21 mouse cellular contexts compared by ENCODE assay signal in genomic region chr1:186053280-186054043, GRCm38 (mm10).
A peak's percentile ranks its signal among the peaks of the same experiment; 100 is the strongest.
DNase-seq lines count a peak whose midpoint lies in the region; TF ChIP-seq lines count a peak whose summit lies in the region.
"Had no signal": no experiment of that assay in that cellular context is flagged by ENCODE, and none has a peak within 500 bp of the region (broad histone marks: within the 10 kb centered on the region; RNA-seq: fewer than 3 reads in every experiment).

No protein-coding gene starts in this region.

- H3K4me2 ChIP-seq in myocyte (ENCODE audit: low read depth), result peak overlapping the region; percentile 10
- H3K4me2 ChIP-seq: forebrain, embryonic 15.5 days; heart, embryonic 11.5 days; heart, embryonic 15.5 days; hindbrain, embryonic 15.5 days had no signal

- intact Hi-C loops in left cerebral cortex, postnatal 4 days (cut with DNase I), result no loop called here

- H3K36me3 ChIP-seq in myocyte (ENCODE audit: control insufficient read depth, insufficient read depth), result no peaks in the 10 kb centered on the region
- H3K36me3 ChIP-seq: forebrain, embryonic 10.5 days; forebrain, embryonic 15.5 days; G1E; heart, embryonic 15.5 days; hindbrain, embryonic 10.5 days; hindbrain, embryonic 15.5 days had no signal

- no peaks in the 10 kb centered on the region for H3K27me3 ChIP-seq in myocyte (ENCODE audit: control insufficient read depth, insufficient read depth, insufficient read length)
- H3K27me3 ChIP-seq: forebrain, embryonic 15.5 days; heart, embryonic 15.5 days; hindbrain, embryonic 15.5 days had no signal

- peak; percentile 31 to 32 for DNase-seq in cerebellum, postnatal 10 days
- no peak for DNase-seq in cerebellum, adult 18-20 months
- DNase-seq in left cerebral cortex, postnatal 4 days, result peak; percentile 38
- no peak for DNase-seq in left cerebral cortex, adult 18-20 months (ENCODE audit: low spot score in 2 of 2)
- DNase-seq in fibroblast of lung, adult 2 months (ENCODE audit: low read depth), result peak; percentile 27
- no peak for DNase-seq in c-Kit-positive CD71-positive TER-119-positive erythroid progenitor cells, embryonic 14.5 days (ENCODE audit: low spot score)
- DNase-seq: adrenal gland, adult 8-10 months; B cell, adult 2 months; cerebellum, adult 11-12 months; cerebellum, adult 9-11 months; gastrocnemius, postnatal 10 days; heart, adult 18-20 months; heart, postnatal 14 days had no signal

- no peak overlapping the region for H3ac ChIP-seq in myocyte (ENCODE audit: control insufficient read depth, insufficient read length)

- no peak for TF ChIP-seq POLR2A in myocyte (IDR thresholded peaks at IDR 0.05; ENCODE audit: insufficient read length, low read depth)

- H3K4me3 ChIP-seq in myocyte, result no peak overlapping the region
- H3K4me3 ChIP-seq: forebrain, embryonic 10.5 days; forebrain, embryonic 15.5 days; heart, embryonic 15.5 days; hindbrain, embryonic 10.5 days; hindbrain, embryonic 15.5 days had no signal

- H3K79me2 ChIP-seq in myocyte (ENCODE audit: control insufficient read depth, insufficient read depth), result no peaks in the 10 kb centered on the region

TF ChIP-seq in myocyte, 11 proteins besides CTCF, POLR2A, EP300 and RAD21:
- TF ChIP-seq CEBPB (IDR thresholded peaks at IDR 0.05; ENCODE audit: insufficient read depth, poor library complexity, severe bottlenecking) (no peak), TCF3 (IDR thresholded peaks at IDR 0.05; ENCODE audit: insufficient read length, low read depth) (no peak), REST (IDR thresholded peaks at IDR 0.05; ENCODE audit: insufficient read depth, insufficient read length) (no peak), MYOG (IDR thresholded peaks at IDR 0.05; ENCODE audit: control insufficient read depth in 1 of 3, insufficient read depth in 1 of 3, insufficient read length in 2 of 3, low read depth in 2 of 3) (no peak), MYOD1 (IDR thresholded peaks at IDR 0.05; ENCODE audit: control insufficient read depth in 1 of 3, insufficient read length in 2 of 3, low read depth in 2 of 3) (no peak)

Comparison
In these comparisons a context has a peak if more than half of its experiments do, and no peak if none do; other contexts are left out.
1. DNase-seq: peak in cerebellum, postnatal 10 days (2 of 2), left cerebral cortex, postnatal 4 days (single experiment) and fibroblast of lung, adult 2 months (single experiment); none in cerebellum, adult 18-20 months (0 of 2), left cerebral cortex, adult 18-20 months (0 of 2) and c-Kit-positive CD71-positive TER-119-positive erythroid progenitor cells, embryonic 14.5 days (single experiment).